Mouse (Mus musculus) ES-E14 (cell line): ENCODE results near the gene Rab1b.

Source experiments
- CHD2 ChIP-seq: IDR thresholded peaks from 2 replicates; pipeline ENCODE4 v1.6.1; 2014; ENCODE audit warnings: mild to moderate bottlenecking, low read depth, low read length, inconsistent platforms
- HCFC1 ChIP-seq: IDR thresholded peaks from 2 replicates; pipeline ENCODE4 v1.6.1; 2012; ENCODE audit warnings: low read length, inconsistent platforms, borderline replicate concordance; ENCODE audit not compliant: insufficient read depth
- MAFK ChIP-seq: IDR thresholded peaks from 2 replicates; pipeline ENCODE4 v1.6.1; 2014; ENCODE audit warnings: mild to moderate bottlenecking, low read depth, low read length, inconsistent platforms; ENCODE audit not compliant: insufficient read depth
- ZNF384 ChIP-seq: IDR thresholded peaks from 2 replicates; pipeline ENCODE4 v1.6.1; 2012; ENCODE audit warnings: low read depth, low read length, inconsistent platforms

DNA sequence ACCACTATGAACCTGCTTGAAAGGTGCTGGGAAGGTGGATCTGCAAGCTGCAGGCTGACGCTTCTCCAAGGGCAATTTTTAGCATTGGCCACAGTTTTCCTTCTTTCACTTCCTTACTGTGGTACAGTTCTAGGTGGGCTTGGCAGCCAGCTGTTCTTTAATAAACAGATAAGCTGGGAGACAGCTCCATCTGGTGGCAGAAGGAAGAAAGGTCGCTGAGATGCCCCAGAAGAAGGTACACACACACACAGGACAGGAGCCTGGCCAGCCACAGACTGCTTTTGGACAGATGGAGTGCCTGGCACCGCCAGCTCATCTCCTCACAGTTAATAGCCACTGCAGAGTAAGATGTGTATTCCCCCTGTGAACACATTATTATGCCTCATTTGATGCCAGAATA, 44.5 kb upstream of the Rab1b start:
- TF ChIP-seq HCFC1 (no peak), ZNF384 (no peak), MAFK (no peak), CHD2 (no peak)
